Mouse (Mus musculus) limb, embryonic 14.5 days (tissue): ENCODE measurements around the gene Kank3. TPM values are rescaled to one million over a fixed set of nuclear protein-coding genes. Genes with fewer than 3 reads are reported as not detected.
A peak's percentile ranks its signal among the peaks of the same experiment; 100 is the strongest.
"Not testable (repeated sequence)": the region's sequence is repeated elsewhere in the genome, so short reads cannot be mapped to it uniquely, and the experiment has no call there.

Experiments
- ATAC-seq: fragments of 200-750 bp; cut with Nextera tagmentation; 2 replicates; pipeline ENCODE4 v1.8.0; 2017; ENCODE audit warnings: low read depth, moderate number of reproducible peaks, moderate TSS enrichment; ENCODE audit not compliant: low FRiP score
- DNase-seq: peaks from one replicate; pipeline ENCODE4 v3.0.0-alpha.2; 2015; ENCODE audit warnings: low spot score
- H3K27ac ChIP-seq: fragments of 300-500 bp; sonication (generic); replicated peaks from 2 replicates; pipeline ENCODE4 v1.5.1; 2014; ENCODE audit warnings: low read depth, mild to moderate bottlenecking, low read length, moderate library complexity, mixed read lengths
- H3K27me3 ChIP-seq: fragments of 300-500 bp; sonication (generic); 2 replicates; pipeline ENCODE4 v1.6.1; 2014; ENCODE audit warnings: low read length, mixed read lengths; ENCODE audit not compliant: control insufficient read depth, insufficient read depth
- H3K36me3 ChIP-seq: fragments of 300-500 bp; sonication (generic); 2 replicates; pipeline ENCODE4 v1.6.1; 2014; ENCODE audit warnings: mild to moderate bottlenecking, low read length, moderate library complexity, mixed read lengths; ENCODE audit not compliant: control insufficient read depth, insufficient read depth
- H3K4me1 ChIP-seq: fragments of 300-500 bp; sonication (generic); 2 replicates; pipeline ENCODE4 v1.6.1; 2014; ENCODE audit warnings: antibody characterized with exemption, low read length, mixed read lengths; ENCODE audit not compliant: control insufficient read depth, insufficient read depth
- H3K4me2 ChIP-seq: fragments of 300-500 bp; sonication (generic); replicated peaks from 2 replicates; pipeline ENCODE4 v1.6.1; 2014; ENCODE audit warnings: low read depth, mild to moderate bottlenecking, low read length, moderate library complexity; ENCODE audit not compliant: severe bottlenecking
- H3K4me3 ChIP-seq: fragments of 300-500 bp; sonication (generic); replicated peaks from 2 replicates; pipeline ENCODE4 v1.5.1; 2014; ENCODE audit warnings: low read length
- H3K9ac ChIP-seq: fragments of 300-500 bp; sonication (generic); 2 replicates; pipeline ENCODE4 v1.6.1; 2014; ENCODE audit warnings: mild to moderate bottlenecking, low read depth, low read length, moderate library complexity; ENCODE audit not compliant: severe bottlenecking
- H3K9me3 ChIP-seq: fragments of 300-500 bp; sonication (generic); 2 replicates; pipeline ENCODE4 v1.6.1; 2016; ENCODE audit warnings: low read length; ENCODE audit not compliant: control insufficient read depth
- POLR2A ChIP-seq: fragments of 200-500 bp; IDR thresholded peaks from 2 replicates; pipeline ENCODE4 v1.8.0; 2012; ENCODE audit warnings: inconsistent platforms, mild to moderate bottlenecking, moderate library complexity, borderline replicate concordance; ENCODE audit not compliant: insufficient read depth, insufficient read length; ENCODE audit errors: extremely low read depth
- WGBS: fragments of 180-500 bp; shearing (Covaris S2); extraction: QIAGEN DNeasy Blood & Tissue Kit; methylation state at CpG from one replicate; pipeline ENCODE4 v1.1.7; 2014; 5-methylcytosine and 5-hydroxymethylcytosine counted together
- polyA plus RNA-seq, 2 experiments: library from polyadenylated mRNA; depleted of rRNA in 1 of 2; stranded (reverse) in 1 of 2; unstranded in 1 of 2; fragments of >200 nt; fragmentation: Nextera tagmentation in 1 of 2; extraction: Ambion mirVana in 1 of 2; gene quantifications; 2 replicates each; pipeline versions ENCODE4 v1.2.1 to v1.2.3; 2012 to 2014

Kank3 gene
- polyA plus RNA-seq, 2 experiments, result 31.1 to 45.3 TPM

- Histone ChIP-seq H3K4me1 (peaks cover 8% of the 10 kb centered on the region), H3K36me3 (peaks cover 58% of the 10 kb centered on the region), H3K9me3 (no peaks in the 10 kb centered on the region), H3K4me2 (peak within 1 kb of the TSS; percentile 78), H3K27me3 (no peaks in the 10 kb centered on the region), H3K9ac (peak within 1 kb of the TSS; percentile 76), H3K27ac (peak within 1 kb of the TSS; percentile 79), H3K4me3 (peak within 1 kb of the TSS; percentile 73)
- peak; percentile 97 for DNase-seq
- ATAC-seq, result peak; percentile 94
- peak; percentile 93; the same call in 1 of the 2 replicates for TF ChIP-seq POLR2A
- WGBS, result under 1% methylated on average over 51 of the region's 51 CpGs
Measured at GRCm38 (mm10) chr17:33824084-33824996, 14.0 kb downstream of the Kank3 start, which contains the start of the genes Rps28 and Ndufa7. Gene Rps28 (minus strand): TSS chr17:33824562. Gene Ndufa7 (plus strand): TSS chr17:33824572.

- H3K36me3 ChIP-seq, result peaks cover 58% of the 10 kb centered on the region
- H3K4me3 ChIP-seq, result peak overlapping the region; percentile 73
- peak overlapping the region; percentile 76 for H3K9ac ChIP-seq
- peak overlapping the region; percentile 79 for H3K27ac ChIP-seq
- ATAC-seq, DNase-seq, H3K9me3 ChIP-seq, H3K4me1 ChIP-seq, H3K27me3 ChIP-seq: not testable (repeated sequence)
- WGBS, result 3% methylated on average over 6 of the region's 6 CpGs
- H3K4me2 ChIP-seq, result peak overlapping the region; percentile 72
Measured at GRCm38 (mm10) chr17:33824997-33825330, 14.6 kb downstream of the Kank3 start.

GRCm38 (mm10) chr17:33825462-33825861 is 15.1 kb downstream of the Kank3 start:
- H3K9me3 ChIP-seq, result no peaks in the 10 kb centered on the region
- peak overlapping the region; percentile 72 for H3K4me2 ChIP-seq
- H3K36me3 ChIP-seq, result peaks cover 58% of the 10 kb centered on the region
- TF ChIP-seq POLR2A, result no peak
- H3K4me3 ChIP-seq, result peak overlapping the region; percentile 73
- H3K27me3 ChIP-seq, result no peaks in the 10 kb centered on the region
- H3K4me1 ChIP-seq, result peaks cover 8% of the 10 kb centered on the region
- H3K9ac ChIP-seq, result peak overlapping the region; percentile 76; the same call in 1 of the 2 replicates
- WGBS, result 86% methylated on average over 8 of the region's 8 CpGs
- DNase-seq (no peak), ATAC-seq (no peak)
- no peak overlapping the region for H3K27ac ChIP-seq

DNA sequence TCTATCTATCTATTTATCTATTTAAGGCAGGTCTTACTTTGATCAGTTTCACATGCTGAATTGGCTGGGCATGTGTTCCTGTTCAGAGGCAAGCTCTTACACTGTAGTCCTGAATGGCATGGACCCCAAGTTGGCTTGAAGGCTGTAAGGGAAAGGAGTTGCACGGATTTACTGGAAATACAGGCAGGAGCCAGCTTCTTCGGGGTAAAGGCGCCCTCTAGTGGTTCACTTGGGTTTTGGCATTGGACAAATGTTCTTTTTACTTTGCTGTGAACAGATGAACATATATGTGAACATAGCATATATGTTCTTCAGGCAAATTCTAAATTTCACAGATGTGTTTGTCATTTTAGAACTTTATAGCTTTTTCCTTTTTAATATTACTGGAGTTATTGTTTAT is 16.5 kb downstream of the Kank3 start:
- no peak overlapping the region for H3K9ac ChIP-seq
- peaks cover 55% of the 10 kb centered on the region for H3K36me3 ChIP-seq
- no peak overlapping the region for H3K27ac ChIP-seq
- H3K4me2 ChIP-seq, result no peak overlapping the region
- no peaks in the 10 kb centered on the region for H3K27me3 ChIP-seq
- WGBS, result 1% methylated on average over 3 of the region's 3 CpGs
- H3K9me3 ChIP-seq, result no peaks in the 10 kb centered on the region
- ATAC-seq, result no peak
- DNase-seq, result peak; percentile 84
- no peak overlapping the region for H3K4me3 ChIP-seq
- TF ChIP-seq POLR2A, result no peak
- H3K4me1 ChIP-seq, result peaks cover 8% of the 10 kb centered on the region

GRCm38 (mm10) chr17:33828892-33829291 is 18.6 kb downstream of the Kank3 start:
- peak; percentile 36 for DNase-seq

More at GRCm38 (mm10) chr17:33828892-33829291, 18.6 kb downstream of the Kank3 start:
- ATAC-seq, result no peak
- Histone ChIP-seq H3K4me1 (peaks cover 8% of the 10 kb centered on the region), H3K27me3 (no peaks in the 10 kb centered on the region), H3K4me3 (no peak overlapping the region), H3K27ac (no peak overlapping the region), H3K36me3 (peaks cover 59% of the 10 kb centered on the region), H3K9ac (no peak overlapping the region), H3K4me2 (no peak overlapping the region), H3K9me3 (no peaks in the 10 kb centered on the region)
- no peak for TF ChIP-seq POLR2A
- 53% methylated on average over 2 of the region's 2 CpGs for WGBS
